Mouse (Mus musculus) olfactory bulb, adult 2 months (tissue): ENCODE data around the gene Mrpl20. TPM values are rescaled to one million over a fixed set of nuclear protein-coding genes. Genes with fewer than 3 reads are reported as not detected.
A peak's percentile ranks its signal among the peaks of the same experiment; 100 is the strongest.

ENCODE experiments used
- H3K27ac ChIP-seq: fragments of 200-500 bp; 2 replicates; pipeline ENCODE4 v1.5.1; 2012; ENCODE audit warnings: low read depth, low read length; ENCODE audit not compliant: insufficient read depth
- H3K4me1 ChIP-seq: fragments of 200-500 bp; 2 replicates; pipeline ENCODE4 v1.6.1; 2012; ENCODE audit warnings: low read length; ENCODE audit not compliant: control insufficient read depth, insufficient read depth
- H3K4me3 ChIP-seq: fragments of 200-500 bp; 2 replicates; pipeline ENCODE4 v1.5.1; 2012; ENCODE audit warnings: mild to moderate bottlenecking, low read depth, low read length, moderate library complexity; ENCODE audit not compliant: insufficient read depth
- CTCF ChIP-seq: fragments of 200-500 bp; IDR thresholded peaks from 2 replicates; pipeline ENCODE4 v1.5.1; 2012; ENCODE audit warnings: low read depth, mild to moderate bottlenecking, low read length, moderate library complexity; ENCODE audit not compliant: insufficient read depth
- POLR2A ChIP-seq: fragments of 200-500 bp; IDR thresholded peaks from 2 replicates; pipeline ENCODE4 v1.6.1; 2012; ENCODE audit warnings: mild to moderate bottlenecking, low read depth, low read length, moderate library complexity; ENCODE audit not compliant: insufficient read depth
- WGBS: fragments of 180-500 bp; shearing (Covaris S2); methylation state at CpG from one replicate; pipeline ENCODE4 v1.1.7; 2018; 5-methylcytosine and 5-hydroxymethylcytosine counted together
- polyA plus RNA-seq: library from polyadenylated mRNA; stranded (reverse); fragments of >200 nt; gene quantifications from 2 replicates; pipeline ENCODE4 v1.2.4, GENCODE M21; 2012; ENCODE audit warnings: low replicate concordance; ENCODE audit not compliant: missing spikeins, insufficient read depth, insufficient read length

Gene Mrpl20
- polyA plus RNA-seq, 1 experiment, result not detected

- TF ChIP-seq POLR2A, result peak; percentile 92
- 0 out of 2 replicates have a peak, but pooled peaks have one; percentile 17 for TF ChIP-seq CTCF
- Histone ChIP-seq H3K4me3 (peak within 1 kb of the TSS; percentile 85), H3K4me1 (peaks cover 28% of the 10 kb centered on the region), H3K27ac (peak within 1 kb of the TSS; percentile 22)
- 3% methylated on average over 64 of the region's 65 CpGs for WGBS
Measured at GRCm38 (mm10) chr4:155846871-155847578, 44.3 kb downstream of the Mrpl20 start, which contains the start of gene Dvl1. Gene Dvl1 (plus strand): TSS chr4:155847402.

GRCm38 (mm10) chr4:155847591-155848352 lies 45.1 kb downstream of the Mrpl20 start:
- Histone ChIP-seq H3K4me1 (peaks cover 28% of the 10 kb centered on the region), H3K27ac (no peak overlapping the region), H3K4me3 (peak overlapping the region; percentile 85)
- no peak for TF ChIP-seq POLR2A
- TF ChIP-seq CTCF, result no peak
- WGBS, result 2% methylated on average over 68 of the region's 69 CpGs

- Histone ChIP-seq H3K27ac (no peak overlapping the region), H3K4me1 (peaks cover 32% of the 10 kb centered on the region), H3K4me3 (peak overlapping the region; percentile 85)
- TF ChIP-seq POLR2A, result no peak
- TF ChIP-seq CTCF, result no peak
- 47% methylated on average over 7 of the region's 7 CpGs for WGBS
Measured at GRCm38 (mm10) chr4:155848434-155849095, 45.9 kb downstream of the Mrpl20 start.

GRCm38 (mm10) chr4:155849391-155849790 lies 46.7 kb downstream of the Mrpl20 start:
- Histone ChIP-seq H3K4me1 (peaks cover 32% of the 10 kb centered on the region), H3K27ac (no peak overlapping the region), H3K4me3 (no peak overlapping the region)
- WGBS, result 94% methylated on average over 2 of the region's 2 CpGs
- TF ChIP-seq POLR2A (no peak), CTCF (no peak)

- no peak overlapping the region for H3K27ac ChIP-seq
- H3K4me3 ChIP-seq, result no peak overlapping the region
- no peak for TF ChIP-seq POLR2A
- TF ChIP-seq CTCF, result no peak
- H3K4me1 ChIP-seq, result peaks cover 32% of the 10 kb centered on the region
- WGBS, result 88% methylated on average over 3 of the region's 3 CpGs
Measured at GRCm38 (mm10) chr4:155849792-155850451, 47.2 kb downstream of the Mrpl20 start.

- Histone ChIP-seq H3K4me1 (peaks cover 30% of the 10 kb centered on the region), H3K4me3 (no peak overlapping the region), H3K27ac (no peak overlapping the region)
- TF ChIP-seq POLR2A (no peak), CTCF (no peak)
- 86% methylated on average over 3 of the region's 3 CpGs for whole genome bisulfite sequencing
Measured at GRCm38 (mm10) chr4:155851368-155851767, 48.7 kb downstream of the Mrpl20 start.

- no peak overlapping the region for H3K27ac ChIP-seq
- H3K4me3 ChIP-seq, result no peak overlapping the region
- WGBS, result 68% methylated on average over 2 of the region's 2 CpGs
- peaks cover 26% of the 10 kb centered on the region for H3K4me1 ChIP-seq
- TF ChIP-seq POLR2A, result no peak
- no peak for TF ChIP-seq CTCF
Measured at GRCm38 (mm10) chr4:155851951-155852411, 49.3 kb downstream of the Mrpl20 start.

GRCm38 (mm10) chr4:155853421-155853820 lies 50.7 kb downstream of the Mrpl20 start:
- 90% methylated on average over 9 of the region's 9 CpGs for WGBS

GRCm38 (mm10) chr4:155854991-155855390 lies 52.3 kb downstream of the Mrpl20 start:
- 96% methylated on average over 12 of the region's 12 CpGs for WGBS
- H3K4me1 ChIP-seq, result 0 out of 2 replicates have a peak, but pooled peaks cover 13% of the 10 kb centered on the region
- no peak for TF ChIP-seq CTCF
- no peak for TF ChIP-seq POLR2A

More at GRCm38 (mm10) chr4:155853421-155853820, 50.7 kb downstream of the Mrpl20 start:
- Histone ChIP-seq H3K27ac (no peak overlapping the region), H3K4me1 (peaks cover 19% of the 10 kb centered on the region), H3K4me3 (no peak overlapping the region)
- TF ChIP-seq POLR2A, result no peak

More at GRCm38 (mm10) chr4:155854991-155855390, 52.3 kb downstream of the Mrpl20 start:
- Histone ChIP-seq H3K4me3 (no peak overlapping the region), H3K27ac (no peak overlapping the region)
